Mouse (Mus musculus) c-Kit-negative CD71-positive TER-119-positive erythroid progenitor cells, embryonic 14.5 days (primary cell): ENCODE measurements at regions not wholly inside any gene's neighbourhood (a gene's known extent, or its start where the extent isn't known, plus 50 kb on each side); places are given as distances from the start of the nearest gene placed in this dataset.
A peak's percentile ranks its signal among the peaks of the same experiment; 100 is the strongest.

ENCODE experiments used
- DNase-seq: peaks from one replicate; pipeline ENCODE4 v3.0.0-alpha.2; 2013; ENCODE audit warnings: low read depth, low spot score

DNA sequence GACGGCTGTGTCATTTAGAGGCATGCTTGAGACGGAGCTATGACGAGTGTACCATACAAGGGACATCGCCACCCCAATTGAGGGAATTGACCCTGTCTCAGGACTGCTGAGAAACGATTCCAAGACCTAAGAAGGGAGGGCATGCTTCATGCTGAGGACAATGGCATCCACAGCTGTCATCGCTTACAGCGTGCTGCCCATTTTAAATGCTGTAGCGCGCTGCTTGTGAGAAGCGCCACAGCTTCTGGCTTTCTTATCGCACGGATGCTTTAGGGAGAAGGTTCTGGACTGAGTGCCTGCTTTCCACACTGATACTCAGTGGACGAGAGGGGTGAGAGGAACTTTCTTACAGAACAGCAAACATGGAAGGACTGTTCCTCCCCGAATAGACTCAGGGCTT is 357.8 kb upstream of the Arglu1 start:
- no peak for DNase-seq

DNA sequence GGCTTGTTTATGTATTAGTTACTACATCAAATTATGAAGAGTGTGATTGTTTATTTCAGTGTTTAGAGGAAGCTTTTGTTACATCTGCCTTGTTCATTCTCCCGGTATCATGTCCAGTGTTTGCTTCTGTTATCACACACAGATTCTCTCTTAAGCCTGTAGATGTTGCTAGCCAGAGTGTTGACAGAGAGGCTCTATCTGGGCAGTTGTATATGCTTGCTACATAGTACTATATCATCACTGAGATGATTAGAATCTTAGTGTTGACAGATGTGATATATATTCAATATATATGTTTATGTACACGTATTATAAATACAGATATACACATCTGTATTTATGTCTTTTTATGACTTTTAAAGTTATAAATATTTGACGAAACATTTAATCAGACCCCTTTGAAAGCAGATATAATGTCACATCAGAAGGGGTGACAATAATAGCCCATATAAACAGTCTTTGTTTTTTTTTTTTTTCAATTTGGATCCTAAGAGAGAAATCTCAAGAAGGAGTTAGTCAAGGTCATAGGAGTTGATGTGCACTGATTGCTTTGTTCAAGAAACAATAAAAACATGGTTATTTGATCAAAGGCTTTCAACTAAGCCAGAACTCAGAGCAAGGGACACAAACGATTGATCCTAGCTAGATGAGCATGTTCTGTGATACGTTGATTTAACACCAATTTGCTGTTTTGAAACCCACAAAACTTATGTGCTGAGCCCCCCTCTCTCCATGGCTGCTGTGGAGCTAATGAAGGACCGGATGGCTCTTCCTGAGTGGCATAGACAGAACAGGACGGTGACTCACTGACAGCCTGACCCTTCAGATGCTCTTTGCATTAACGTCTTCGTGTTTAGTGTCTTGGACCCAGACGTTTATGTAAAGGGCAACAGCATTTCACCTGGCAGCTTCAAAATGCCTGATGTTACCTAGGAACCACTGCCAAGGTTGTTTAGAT is 352.8 kb upstream of the Arglu1 start:
- no peak for DNase-seq

DNA sequence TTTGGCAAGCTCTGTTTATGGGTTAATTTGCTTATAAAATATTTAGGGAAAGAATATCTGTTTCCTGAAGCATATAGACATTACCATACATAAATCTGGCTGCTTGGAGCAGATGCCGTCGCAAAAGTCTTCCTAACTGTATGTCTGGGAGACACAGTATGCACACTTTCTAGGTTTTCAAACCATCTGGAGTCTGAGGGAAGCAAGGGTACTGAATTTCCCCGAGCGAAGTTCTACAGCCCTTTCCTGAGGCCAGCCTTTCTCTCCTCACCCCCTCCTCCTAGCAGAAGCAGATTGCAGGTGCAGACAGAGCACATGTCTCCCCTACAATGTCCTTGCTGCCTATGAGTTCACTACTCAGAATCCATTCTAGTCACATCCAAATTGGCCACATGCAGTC is 338.8 kb upstream of the Arglu1 start:
- DNase-seq: no peak

DNA sequence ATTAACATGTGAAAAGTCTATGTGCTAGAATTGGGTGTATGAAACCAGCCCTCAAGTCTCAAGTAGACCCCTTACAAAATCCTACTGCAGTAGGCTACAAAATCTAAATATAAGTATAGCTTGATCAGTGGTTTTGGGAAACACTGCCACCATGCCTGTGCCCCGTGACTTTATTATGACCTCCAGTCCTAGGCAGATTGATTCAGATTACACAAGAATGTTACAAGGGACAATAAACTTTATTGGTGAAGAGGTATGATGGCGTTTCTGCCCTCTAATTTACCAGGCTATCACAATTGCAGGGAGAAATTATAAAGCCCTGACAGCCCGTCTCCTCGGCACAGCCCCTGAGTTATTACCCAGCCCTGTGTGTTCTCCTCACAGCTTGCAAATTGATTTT is 337.4 kb upstream of the Arglu1 start:
- DNase-seq: no peak

DNA sequence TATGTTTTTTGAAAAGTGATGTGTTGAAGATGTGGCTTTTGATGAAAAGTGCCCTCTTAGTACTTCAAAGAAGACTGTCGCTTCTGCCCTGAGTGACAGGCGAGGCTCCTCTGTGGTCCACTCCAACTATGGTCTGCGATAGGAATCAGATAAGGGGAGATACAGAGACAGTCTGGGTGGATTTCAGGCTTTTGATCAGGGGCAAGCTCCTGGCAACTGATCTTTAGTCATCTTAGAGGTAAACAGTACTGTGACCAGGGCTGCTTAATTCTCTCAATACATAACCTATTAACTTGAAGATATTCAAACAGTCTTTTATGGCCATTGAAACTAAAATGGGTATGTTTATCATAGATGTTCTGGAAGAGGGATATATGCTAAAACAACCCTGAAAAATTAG is 335.6 kb upstream of the Arglu1 start:
- no peak for DNase-seq

DNA sequence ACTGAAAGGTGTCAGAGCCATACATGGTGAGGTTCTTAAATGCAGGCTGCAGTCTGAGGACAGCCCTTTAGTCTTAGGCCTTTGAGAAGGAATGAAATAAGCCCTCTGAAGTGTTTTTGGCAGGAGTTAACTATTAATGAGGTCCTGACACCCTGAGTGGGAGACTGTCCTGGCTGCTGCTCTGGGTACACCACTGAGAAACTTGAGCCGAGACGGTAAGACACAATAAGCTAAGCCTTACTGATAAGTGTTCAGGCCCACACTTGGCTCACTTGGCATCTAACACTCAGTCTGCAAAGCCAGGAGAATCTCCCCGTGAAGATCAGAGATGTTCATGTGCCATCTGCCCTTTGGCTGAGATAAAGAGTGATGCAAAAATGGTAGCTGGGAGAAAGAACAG is 335.1 kb upstream of the Arglu1 start:
- DNase-seq: no peak

DNA sequence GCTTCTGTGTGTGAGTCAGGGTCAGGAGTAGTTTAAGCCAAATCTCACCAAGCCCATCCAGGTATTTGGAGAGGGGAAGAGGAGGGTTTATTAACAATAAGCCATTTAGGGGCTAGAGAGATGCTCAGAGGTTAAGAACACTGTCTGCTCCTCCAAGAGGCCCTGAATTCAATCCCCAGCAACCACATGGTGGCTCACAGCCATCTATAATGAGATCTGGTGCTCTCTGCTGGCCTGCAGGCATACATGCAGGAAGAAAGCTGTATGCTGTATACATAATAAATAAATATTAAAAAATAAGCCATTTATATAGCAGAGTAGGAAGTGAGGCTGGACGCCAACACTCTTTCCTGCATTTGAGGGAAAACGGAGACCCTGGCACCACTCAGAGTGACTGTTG is 330.4 kb upstream of the Arglu1 start:
- no peak for DNase-seq

DNA sequence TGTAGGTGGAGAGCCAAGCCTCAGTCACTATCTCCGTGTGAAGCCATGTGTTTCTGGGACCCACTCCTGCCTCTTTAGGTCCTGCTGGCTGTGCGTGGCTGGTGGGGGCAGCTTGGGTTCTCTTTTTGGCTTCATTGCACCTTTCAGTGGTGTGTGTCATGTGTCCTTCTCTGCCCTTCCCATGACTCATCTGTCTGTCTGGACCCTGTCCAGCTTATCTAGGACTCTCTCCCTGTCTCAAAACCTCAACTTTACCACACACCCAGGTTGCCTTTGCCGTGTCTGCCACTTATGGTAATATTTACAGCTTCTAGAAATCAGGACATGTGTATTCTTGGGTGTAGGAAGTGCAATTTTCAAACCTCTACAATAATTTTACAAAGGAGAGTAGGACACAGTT is 329.9 kb upstream of the Arglu1 start:
- no peak for DNase-seq

DNA sequence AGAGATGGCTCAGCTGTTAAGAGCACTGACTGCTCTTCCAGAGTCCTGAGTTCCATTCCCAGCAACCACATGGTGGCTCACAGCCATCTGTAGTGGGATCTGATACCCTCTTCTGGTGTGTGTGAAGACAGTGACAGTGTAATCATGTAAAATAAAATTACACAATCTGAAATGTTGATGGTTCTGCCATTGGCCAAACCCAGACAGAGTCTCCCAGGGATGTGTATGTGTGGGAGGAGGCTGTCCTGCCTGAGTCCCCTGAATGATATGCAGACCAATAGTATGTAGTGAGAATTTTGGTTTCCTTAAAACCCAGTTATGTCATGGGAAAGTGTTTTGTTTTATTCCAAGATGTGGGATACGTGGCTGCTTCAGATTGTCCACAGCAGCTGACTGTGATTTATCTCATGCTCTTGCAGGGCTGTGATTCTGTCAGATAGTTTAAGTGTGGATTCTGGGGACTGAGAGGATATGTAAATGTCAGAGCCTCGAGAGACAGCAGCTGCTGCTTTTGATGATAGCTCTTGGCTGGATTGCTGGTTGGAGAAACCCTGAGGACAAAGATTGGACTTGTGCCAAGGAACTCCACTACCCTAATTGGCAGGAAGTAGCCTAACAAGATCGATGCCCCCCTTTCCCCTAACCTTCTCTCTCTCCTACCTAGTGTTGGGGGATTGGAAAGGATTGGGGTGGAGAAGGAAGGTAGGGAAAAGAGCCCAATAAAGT is 321.6 kb upstream of the Arglu1 start:
- no peak for DNase-seq

DNA sequence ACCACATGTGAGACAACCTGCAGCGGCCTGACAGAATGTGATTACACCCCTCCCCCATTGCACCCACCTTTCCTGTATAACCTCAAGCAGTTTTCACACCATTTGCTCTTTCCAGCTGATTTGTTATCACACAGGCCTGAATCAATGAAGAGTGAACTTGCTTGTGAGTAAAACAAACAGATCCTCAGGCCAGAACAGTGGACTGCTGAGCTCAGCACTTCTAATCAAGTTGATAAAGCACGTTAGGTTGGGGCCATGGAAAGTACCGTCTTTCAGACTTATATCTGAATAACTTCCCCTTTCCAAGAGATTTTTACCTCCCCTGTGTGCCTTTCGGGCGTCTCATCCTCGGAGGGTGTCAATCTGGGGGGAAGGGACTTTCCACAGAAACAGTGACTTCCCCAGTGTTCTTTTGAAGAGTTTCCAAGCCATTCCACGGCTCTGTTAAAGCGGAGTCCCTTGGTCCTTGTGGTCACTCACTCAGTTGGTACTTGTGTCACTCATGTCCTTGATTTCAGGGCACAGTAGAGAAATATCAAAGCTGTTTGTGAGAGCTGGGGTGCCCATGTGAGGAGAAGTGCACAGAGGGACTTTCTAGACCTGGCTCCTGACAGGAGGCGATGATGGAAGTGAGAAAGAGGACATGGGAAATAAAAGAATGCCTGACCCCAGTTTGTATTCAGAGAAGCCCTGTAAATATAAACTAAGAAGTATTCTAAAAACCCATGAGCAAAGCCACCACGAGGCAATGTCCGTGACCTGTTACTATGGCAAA is 317.9 kb upstream of the Arglu1 start:
- no peak for DNase-seq

DNA sequence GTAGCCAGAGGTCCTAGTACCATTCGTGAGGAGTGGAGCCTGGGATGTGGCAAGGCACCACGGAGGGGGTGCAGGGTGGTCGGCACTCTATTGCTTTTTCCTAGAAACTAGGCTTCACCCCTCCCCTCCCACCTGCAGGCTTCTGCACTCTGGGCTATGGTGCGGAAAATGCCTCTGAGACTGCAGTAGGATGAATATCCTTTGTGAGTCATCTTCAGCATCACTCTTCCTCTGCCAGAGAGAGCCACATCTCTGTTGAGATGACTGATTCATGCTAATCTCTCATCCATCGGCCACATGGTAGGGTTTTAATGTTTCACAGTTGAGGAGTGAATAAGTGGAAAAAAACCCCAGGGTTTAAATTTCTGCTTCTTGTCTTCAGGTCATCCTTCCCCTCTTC is 309.6 kb upstream of the Arglu1 start:
- no peak for DNase-seq

DNA sequence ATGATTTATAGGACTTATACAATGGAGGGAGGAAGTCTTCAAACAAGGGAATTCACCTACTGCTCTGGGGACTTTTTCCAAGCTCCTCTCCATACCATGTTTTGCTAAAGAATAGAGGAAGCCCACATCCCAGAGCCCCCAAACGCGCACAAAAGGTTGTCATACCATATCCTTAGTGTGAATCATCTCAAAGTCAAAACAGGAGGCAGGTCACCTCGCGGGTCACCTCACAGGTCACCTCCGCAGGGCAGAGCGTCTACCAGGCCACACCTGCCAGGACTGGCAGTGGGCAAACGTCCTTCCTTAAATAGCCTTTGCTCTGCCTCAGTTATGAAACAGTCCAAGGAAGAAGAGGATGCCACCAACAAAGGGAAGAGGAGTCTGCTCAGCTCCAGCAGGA is 307.3 kb upstream of the Arglu1 start:
- DNase-seq: no peak

DNA sequence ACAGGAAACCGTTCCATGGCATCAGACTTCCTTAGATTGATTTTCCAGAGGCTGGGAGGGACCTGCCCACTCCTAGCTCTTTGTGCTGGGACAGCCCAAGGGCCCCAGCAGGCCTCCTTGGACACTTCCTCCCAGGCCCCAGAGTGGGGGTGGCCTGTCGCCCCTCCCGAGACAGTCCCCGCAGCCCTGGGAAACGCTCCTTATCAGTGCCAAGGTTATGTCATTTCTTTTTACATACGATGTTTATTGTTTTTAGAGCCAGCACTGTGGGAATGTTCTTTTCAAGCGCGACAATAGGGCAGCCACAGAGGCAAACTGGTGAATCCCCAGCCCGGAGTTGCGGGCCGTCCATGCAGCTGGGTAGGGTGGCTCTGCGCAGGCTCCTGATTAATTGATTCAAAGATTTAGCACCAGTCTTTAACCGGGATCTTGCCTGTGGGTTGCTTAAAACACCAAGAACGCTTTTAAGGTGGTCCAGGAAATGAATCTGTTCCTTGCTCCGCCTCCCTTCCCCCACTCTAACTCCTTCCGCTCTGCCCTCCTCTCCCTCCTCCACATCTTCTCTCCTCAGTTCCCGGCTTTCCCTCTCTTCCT is 304.4 kb upstream of the Arglu1 start:
- no peak for DNase-seq

DNA sequence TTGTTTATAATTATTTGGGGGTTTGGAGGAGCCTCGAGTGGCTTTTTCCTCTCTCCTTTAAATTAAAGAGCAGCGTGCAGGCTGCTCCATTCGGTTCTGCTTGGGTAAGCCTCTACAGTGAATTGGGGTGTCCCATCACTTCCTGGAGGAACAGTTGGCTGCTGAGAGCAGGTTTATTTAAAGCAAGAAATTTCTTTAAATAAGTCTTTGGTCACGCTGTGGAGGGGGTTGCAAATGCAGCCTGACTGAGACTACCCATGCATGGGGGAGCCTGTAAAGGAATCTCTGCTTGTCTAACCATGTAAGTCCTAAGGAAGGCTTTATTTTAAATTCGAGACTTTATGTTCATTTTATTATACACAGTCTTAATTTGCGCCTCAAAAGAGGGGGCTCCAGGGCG is 303.7 kb upstream of the Arglu1 start:
- DNase-seq: no peak

DNA sequence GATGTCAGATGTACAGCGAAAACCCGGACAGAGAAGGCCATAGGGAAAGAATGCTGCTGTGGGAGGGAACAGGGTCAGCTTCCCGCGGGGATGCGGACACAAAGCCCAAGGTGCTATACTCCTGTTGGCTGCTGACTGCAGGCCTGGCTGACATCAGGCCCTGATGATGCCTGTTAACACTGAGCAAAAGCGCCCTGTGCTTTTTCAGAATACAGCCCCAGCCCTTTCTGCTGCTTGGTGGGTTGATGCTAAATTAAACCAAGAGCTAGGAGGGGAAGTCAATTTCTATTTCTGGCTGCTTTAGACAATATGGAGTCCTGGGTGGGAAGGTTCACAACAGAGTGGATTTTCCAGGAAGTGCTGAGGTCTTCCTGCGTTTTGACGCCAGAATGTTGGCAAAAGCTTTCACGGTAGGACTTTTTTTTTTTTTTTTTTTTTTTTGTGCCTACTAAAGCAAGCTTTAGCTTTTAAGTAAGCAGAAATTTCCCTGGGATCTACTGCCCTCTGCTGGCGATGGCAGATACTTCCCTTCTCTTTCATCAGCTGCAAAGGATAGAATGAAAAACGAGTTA is 302.2 kb upstream of the Arglu1 start:
- DNase-seq: peak; percentile 1

DNA sequence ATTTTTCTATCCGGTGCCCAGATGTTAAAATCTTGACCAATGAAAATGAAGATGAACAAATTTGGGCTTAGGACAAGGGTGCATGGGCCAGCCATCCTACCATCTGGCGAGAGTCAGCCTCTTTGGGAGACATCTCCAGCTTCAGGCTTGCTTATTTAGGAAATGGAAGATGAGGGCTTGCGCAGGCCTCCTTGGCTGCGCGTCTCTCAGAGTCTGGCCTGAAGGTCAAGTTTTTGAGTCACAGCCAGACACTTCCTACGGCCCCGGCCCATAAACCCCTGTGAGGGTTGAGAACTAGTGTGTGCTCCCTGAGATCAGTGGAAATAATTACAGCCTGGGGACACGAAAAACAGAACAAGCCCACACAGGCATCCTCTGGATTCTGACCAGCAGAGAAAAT is 300.7 kb upstream of the Arglu1 start:
- no peak for DNase-seq

DNA sequence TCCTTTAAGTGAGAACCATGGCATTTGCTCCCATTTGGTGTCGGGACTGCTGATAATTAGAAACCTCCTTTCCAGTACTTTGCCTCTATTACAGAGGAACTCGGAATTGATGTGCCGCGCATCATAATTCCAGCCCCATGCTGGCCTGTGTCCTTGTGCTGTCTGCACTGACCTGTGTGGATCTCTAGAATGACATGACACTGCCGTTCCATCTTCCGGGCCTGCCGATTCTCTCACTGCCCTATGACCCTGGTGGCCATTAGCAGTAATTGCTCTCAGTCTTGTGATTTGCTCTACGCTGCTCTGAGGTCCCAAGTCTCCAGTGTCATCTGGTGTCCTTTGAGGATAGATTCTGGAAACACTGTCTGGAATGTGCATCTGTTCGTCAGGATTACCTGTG is 295.7 kb upstream of the Arglu1 start:
- no peak for DNase-seq

DNA sequence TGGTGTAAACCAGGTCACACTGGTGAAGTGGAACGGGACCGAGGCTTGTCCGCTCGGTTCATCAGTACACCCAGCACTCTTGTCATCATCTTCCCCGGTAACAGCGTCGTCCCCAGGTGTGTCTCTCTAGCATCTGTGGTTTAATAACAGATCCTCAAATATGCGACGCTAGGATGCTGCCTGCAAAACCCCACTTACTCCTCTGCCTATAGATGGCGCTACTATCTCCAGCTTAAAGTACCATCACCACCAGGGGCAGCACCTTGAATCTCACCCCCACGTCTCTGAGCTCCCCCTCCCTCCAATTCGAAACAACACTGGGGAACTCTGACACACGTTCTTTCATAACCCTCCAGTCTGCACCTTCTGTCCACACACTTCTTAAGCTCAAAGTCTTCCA is 295.1 kb upstream of the Arglu1 start:
- DNase-seq: no peak

DNA sequence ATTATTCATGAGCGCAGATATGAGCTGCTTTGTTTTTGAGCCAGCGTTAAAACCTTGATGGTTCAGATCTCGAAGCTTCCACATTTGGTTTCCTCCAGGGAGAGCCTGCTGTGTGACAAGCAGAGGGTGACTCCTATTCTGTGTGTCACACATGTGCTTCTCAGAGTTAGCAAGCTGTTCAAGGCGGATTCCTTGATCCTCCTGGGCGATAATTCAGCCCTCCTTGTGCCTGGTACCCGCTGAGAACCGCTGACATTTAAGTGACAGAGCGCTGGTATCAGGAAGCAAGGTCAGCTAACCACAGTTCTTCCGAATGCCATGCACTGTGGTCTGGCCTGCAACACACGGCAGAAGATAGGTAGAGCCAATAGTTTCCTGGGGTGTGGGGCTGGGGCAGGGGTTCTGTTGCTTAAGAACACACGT is 294.5 kb upstream of the Arglu1 start:
- DNase-seq: no peak

DNA sequence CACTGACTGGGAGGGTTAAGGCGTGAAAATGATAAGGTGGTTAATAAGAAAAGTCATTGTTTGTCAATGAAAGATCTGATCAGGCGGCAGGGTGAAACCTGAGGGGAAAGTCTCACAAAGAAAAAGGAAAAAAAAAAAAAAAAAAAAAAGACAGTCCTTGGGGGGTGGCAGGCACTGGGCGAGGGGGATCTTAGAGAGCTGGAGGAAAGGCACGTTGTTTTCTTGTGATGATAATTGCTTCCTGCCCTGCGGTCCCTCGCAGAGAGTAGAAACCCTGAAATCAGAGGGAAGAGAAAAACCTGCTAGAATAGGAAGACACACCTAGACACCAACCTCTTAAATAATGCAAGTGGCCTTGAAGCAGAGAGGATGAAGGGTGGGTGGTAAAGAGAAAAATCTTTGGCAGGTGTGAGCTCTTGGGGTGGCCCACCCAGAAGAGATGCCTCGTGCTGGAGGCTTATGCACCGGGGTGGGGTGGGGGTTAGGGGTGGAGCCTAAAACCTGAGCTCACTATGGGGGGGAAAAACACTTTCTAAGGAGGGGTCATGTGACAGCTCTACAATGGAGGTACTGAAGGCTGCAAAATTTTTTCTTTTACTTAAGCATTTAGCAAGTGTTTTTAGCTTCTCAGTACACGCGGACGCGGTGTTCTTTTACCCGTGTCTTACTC is 294.0 kb upstream of the Arglu1 start:
- DNase-seq: no peak

DNA sequence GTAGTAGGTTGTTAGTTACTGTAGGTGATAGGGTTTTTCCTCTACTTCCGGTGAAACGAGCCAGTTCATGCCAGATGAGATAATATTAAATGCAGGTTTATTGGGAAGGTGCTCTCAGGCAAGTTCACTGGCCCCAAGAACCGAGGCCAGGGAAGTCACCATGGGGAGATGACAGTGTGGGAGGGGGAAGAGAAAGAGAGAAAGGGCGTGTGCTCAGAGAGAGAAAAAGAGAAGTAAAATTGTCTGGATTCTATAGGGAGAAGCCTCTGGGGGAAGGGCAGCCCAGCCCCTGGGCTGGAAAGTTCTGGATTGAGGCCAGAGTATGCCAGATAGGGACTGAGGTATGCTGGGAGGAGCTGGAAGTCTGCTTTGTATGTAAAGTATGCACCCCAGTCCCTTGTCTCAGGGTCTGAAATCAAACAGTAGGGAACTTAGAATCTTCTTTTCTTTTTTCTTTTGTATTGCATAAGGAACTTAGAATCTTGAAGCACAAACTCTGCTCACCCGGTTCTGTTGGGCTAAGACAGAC is 292.9 kb upstream of the Arglu1 start:
- no peak for DNase-seq
